Mouse (Mus musculus): ENCODE measurements at regions not wholly inside any gene's neighbourhood (a gene's known extent, or its start where the extent isn't known, plus 50 kb on each side); places are given as distances from the start of the nearest gene placed in this dataset.
A peak's percentile ranks its signal among the peaks of the same experiment; 100 is the strongest.

DNA sequence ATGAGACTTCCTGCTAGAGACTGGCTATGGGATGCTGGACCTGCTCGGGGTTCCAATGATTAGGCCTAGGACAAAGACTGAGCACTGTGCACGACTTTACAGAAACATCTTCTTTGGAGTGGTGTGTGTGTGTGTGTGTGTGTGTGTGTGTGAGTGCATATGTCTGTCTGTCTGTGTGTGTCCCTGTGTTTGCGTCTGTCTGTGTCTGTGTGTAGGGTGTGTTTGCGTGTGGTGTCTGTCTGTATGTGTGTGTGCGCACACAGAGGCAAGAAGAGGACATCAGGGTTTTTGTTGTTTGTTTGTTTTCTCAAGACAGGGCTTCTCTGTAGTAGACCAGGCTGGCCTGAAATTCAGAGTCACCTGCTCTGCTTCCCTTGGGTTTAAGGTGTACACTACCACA, 51.9 kb upstream of the Slco4a1 start:
- no peaks in the 10 kb centered on the region for H3K9me3 ChIP-seq
- no peak for ATAC-seq
- H3K4me3 ChIP-seq (replicated peaks): no peak overlapping the region
- H3K27me3 ChIP-seq (replicated peaks): no peaks in the 10 kb centered on the region
- no peaks in the 10 kb centered on the region for H3K36me3 ChIP-seq
- no peak overlapping the region for H3K27ac ChIP-seq
- H3K9ac ChIP-seq: no peak overlapping the region
- no peak overlapping the region for H3K4me2 ChIP-seq (replicated peaks)
- WGBS: 81% methylated on average over 5 of the region's 5 CpGs
- no peaks in the 10 kb centered on the region; the same call in 1 of the 2 replicates for H3K4me1 ChIP-seq (replicated peaks)

- Histone ChIP-seq H3K4me3 (replicated peaks) (no peak overlapping the region), H3K4me1 (replicated peaks) (no peaks in the 10 kb centered on the region; the same call in 1 of the 2 replicates), H3K36me3 (no peaks in the 10 kb centered on the region), H3K9ac (no peak overlapping the region), H3K27me3 (replicated peaks) (no peaks in the 10 kb centered on the region), H3K27ac (no peak overlapping the region), H3K9me3 (no peaks in the 10 kb centered on the region), H3K4me2 (replicated peaks) (no peak overlapping the region)
- WGBS: 67% methylated on average over 8 of the region's 8 CpGs
- ATAC-seq: no peak
Measured at GRCm38 (mm10) chr2:180403621-180404020, 52.4 kb upstream of the Slco4a1 start.

DNA sequence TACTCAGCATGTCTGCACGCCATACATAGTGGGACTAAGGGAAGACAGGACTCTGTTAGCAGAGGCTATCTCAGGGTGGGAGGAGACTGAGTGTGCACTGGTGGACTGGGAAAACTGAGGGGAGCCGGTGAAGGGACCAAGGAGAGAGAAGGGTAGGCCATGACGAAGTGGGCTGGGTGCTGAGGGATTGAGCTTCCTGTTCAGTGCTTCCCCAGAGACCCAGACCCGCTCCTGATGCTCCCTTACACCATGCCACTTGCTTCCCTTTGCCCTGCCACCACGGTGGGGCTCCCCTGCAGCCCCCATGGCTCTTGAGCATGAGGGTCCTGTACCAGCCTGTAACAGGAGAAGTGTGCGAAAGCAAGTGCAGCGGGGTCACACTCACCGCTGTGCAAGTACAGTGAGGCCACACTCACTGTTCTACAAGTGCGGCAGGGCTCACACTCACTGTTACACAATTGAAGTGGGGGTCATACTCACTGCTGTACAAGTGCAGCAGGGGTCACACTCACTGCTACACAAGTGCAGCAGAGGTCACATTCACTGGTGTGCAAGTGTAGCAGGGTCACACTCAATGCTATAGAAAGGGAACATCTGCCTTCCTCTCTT, 53.1 kb upstream of the Slco4a1 start:
- no peaks in the 10 kb centered on the region for H3K36me3 ChIP-seq
- no peak overlapping the region for H3K4me3 ChIP-seq (replicated peaks)
- 82% methylated on average over 9 of the region's 9 CpGs for whole genome bisulfite sequencing
- H3K27ac ChIP-seq: no peak overlapping the region
- no peaks in the 10 kb centered on the region; the same call in 1 of the 2 replicates for H3K4me1 ChIP-seq (replicated peaks)
- H3K27me3 ChIP-seq (replicated peaks): no peaks in the 10 kb centered on the region
- H3K9me3 ChIP-seq: no peaks in the 10 kb centered on the region
- H3K9ac ChIP-seq: no peak overlapping the region
- no peak overlapping the region for H3K4me2 ChIP-seq (replicated peaks)
- ATAC-seq: no peak

DNA sequence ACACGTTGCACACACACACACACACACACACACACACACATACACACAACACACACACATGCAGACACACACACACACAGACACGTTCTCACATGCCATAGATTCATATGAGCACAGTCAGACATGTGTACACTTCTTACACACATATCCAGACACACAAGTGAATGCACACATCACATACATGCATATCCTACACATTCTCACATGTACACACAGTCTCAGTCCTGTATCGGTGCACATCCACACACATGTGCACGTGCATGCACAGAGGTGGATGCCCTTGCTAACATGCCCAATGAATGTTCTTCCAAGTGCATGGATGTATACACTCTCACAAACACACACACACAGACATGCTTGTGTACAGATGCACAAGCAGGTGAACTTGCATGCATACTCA, 53.6 kb upstream of the Slco4a1 start:
- H3K4me1 ChIP-seq (replicated peaks): no peaks in the 10 kb centered on the region; the same call in 1 of the 2 replicates

DNA sequence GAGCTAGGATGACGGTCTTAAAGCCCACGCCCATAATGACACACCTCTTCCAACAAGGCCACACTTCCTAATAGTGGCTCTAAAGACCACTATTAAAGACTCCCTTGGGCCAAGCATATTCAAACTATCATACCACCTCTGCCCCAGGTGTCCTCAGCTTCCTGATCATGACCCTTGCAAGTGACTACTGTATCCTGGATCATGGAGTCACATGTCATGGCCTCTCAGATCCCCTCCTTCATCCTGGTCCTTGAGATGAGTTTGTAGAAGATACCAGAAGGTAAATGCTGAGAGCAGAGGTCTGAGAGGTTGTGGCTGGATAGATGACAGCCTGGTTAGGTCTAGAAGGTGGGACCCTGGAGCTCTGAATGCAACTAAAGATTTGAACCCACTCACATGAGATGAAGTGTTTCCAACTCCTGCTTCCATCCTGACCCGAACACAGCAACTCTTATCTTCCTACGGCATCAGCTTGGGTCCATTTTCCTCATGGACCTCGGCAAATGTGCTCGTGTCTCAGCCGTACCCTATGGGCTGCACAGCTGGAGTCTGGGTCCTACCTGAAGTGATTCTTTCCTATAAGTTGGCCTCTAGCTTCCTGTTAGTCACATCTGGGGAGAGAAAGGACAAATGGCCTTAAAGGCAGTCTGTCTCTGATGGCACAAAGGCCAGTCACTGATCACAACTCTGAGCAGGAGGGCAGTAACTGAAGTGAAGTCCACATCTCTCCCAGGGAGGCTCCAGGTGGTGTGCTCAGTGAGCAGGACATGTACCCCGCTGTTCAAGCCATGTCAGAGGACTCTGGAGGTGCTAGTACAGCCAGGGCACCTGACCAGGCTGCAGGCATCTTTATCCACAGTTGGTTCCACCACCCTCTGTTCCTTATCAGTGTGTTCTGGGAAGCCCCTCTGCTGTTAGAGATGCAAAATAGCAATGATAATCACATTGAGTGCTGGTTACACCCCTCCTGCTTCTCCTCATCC, 54.3 kb upstream of the Slco4a1 start:
- Histone ChIP-seq H3K27me3 (replicated peaks) (no peaks in the 10 kb centered on the region), H3K36me3 (no peaks in the 10 kb centered on the region), H3K4me3 (replicated peaks) (no peak overlapping the region), H3K4me2 (replicated peaks) (no peak overlapping the region), H3K4me1 (replicated peaks) (no peaks in the 10 kb centered on the region; the same call in 1 of the 2 replicates), H3K27ac (no peak overlapping the region), H3K9ac (no peak overlapping the region), H3K9me3 (no peaks in the 10 kb centered on the region)
- ATAC-seq: no peak
- 85% methylated on average over 8 of the region's 8 CpGs for WGBS

More for the DNA sequence above, 53.6 kb upstream of the Slco4a1 start:
- Histone ChIP-seq H3K4me3 (replicated peaks) (no peak overlapping the region), H3K9ac (no peak overlapping the region), H3K27me3 (replicated peaks) (no peaks in the 10 kb centered on the region), H3K27ac (no peak overlapping the region), H3K9me3 (no peaks in the 10 kb centered on the region), H3K36me3 (no peaks in the 10 kb centered on the region), H3K4me2 (replicated peaks) (no peak overlapping the region)
- ATAC-seq: no peak
- 82% methylated on average over 4 of the region's 4 CpGs for WGBS

DNA sequence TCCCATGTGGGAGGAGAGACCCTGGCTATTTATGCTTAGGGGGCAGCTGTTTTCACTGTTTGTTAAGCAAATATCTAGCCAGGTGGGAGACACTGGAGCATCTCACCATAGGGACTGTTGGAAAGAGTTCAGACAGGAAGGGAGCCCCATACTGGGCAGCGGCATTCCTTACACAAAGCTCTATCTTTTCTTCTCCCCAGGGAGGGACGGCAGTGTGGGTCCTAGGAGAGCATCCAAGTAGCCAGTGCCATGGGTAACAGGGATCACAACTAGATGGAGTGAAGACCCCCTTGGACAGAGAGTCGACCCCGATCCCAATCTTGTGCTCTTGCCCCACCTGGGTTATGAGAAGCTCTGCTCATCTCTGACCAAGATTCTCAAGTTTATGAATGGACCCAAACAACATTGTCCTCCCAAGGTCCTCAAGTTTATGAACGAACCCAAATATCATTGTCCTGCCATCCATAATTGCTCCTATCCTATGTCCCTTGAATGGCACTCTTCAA, 55.5 kb upstream of the Slco4a1 start:
- no peaks in the 10 kb centered on the region for H3K9me3 ChIP-seq
- H3K4me3 ChIP-seq (replicated peaks): no peak overlapping the region
- no peak for ATAC-seq
- H3K9ac ChIP-seq: no peak overlapping the region
- WGBS: 86% methylated on average over 5 of the region's 5 CpGs
- H3K27ac ChIP-seq: no peak overlapping the region
- H3K27me3 ChIP-seq (replicated peaks): no peaks in the 10 kb centered on the region
- H3K4me1 ChIP-seq (replicated peaks): no peaks in the 10 kb centered on the region; the same call in 1 of the 2 replicates
- H3K4me2 ChIP-seq (replicated peaks): no peak overlapping the region
- no peaks in the 10 kb centered on the region for H3K36me3 ChIP-seq

DNA sequence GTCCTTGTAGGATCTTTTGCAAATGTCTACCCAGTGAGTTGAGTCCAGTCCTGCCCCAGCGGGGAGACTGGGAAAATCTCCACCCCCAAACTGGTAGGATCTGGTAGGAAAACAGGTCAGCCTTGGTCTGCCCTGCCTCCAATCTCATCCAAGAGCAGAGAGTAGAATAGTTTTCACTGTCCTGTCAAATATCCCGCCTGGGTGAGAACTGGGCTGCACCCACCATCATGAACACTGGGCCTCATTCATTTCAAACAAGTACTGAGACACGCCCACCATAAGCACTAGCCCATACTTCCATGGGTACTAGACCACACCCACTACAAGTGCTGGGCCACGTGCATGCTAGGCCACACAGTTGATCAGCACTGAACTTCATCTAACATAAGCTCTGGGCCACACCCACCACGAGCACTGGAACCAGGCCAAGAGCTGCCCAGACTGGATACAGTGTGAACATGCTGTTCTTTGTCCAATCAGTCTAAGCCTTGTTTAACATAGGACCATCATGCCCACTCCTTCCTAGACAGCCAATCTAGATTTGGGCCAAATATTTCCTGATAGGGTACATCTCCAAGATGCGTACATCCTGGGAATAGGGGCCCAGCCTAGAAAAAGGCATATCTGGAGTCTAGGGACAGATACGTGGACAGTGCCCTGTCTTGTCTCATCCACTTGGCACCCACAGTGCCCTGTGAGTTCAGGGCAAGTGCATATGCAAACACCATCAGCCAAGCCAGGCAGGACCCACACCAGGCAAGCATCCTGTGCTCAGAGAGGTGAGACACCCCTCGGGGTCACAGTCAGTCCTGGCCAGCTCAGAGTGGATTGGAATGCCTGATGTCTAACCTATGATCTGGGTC, 56.2 kb upstream of the Slco4a1 start:
- ATAC-seq: peak; percentile 73
- no peak overlapping the region for H3K4me3 ChIP-seq (replicated peaks)
- H3K27me3 ChIP-seq (replicated peaks): no peaks in the 10 kb centered on the region
- no peak overlapping the region for H3K4me2 ChIP-seq (replicated peaks)
- no peaks in the 10 kb centered on the region for H3K36me3 ChIP-seq
- no peaks in the 10 kb centered on the region for H3K9me3 ChIP-seq
- H3K4me1 ChIP-seq (replicated peaks): no peaks in the 10 kb centered on the region; the same call in 1 of the 2 replicates
- 59% methylated on average over 8 of the region's 8 CpGs for WGBS
- H3K27ac ChIP-seq: no peak overlapping the region
- no peak overlapping the region for H3K9ac ChIP-seq

DNA sequence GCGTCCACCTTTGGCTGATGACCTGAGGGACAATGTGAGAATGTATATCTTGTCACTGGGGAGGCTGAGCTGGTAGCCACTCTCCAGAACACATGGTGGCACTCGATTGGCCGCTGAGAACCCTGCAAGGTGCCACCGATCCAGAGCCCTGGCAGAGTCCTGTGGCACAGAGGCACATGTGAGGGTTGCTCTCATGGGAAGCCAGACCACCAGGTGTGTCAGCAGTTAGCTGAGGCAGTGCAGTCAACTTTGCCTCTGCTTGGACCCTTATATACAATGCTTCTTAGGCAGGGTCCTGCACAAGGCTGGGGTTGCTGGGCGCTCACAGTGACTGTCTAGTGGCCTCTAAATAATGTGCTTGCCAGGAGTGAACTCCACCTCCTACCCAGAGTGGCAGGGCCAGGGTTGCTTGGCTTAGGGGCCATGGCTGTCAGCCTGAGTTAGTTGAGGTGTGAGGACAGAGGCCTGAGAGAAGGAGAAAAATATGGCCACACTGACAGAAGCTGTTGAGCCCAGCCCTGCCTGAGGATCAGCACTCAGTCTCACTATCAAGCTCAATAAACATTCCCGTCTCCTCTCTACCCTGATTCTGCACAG, 57.1 kb upstream of the Slco4a1 start:
- Histone ChIP-seq H3K9me3 (no peaks in the 10 kb centered on the region), H3K4me3 (replicated peaks) (no peak overlapping the region), H3K9ac (no peak overlapping the region), H3K4me1 (replicated peaks) (no peaks in the 10 kb centered on the region; the same call in 1 of the 2 replicates), H3K36me3 (no peaks in the 10 kb centered on the region), H3K27ac (no peak overlapping the region), H3K27me3 (replicated peaks) (no peaks in the 10 kb centered on the region), H3K4me2 (replicated peaks) (no peak overlapping the region)
- WGBS: 89% methylated on average over 6 of the region's 6 CpGs
- ATAC-seq: no peak

DNA sequence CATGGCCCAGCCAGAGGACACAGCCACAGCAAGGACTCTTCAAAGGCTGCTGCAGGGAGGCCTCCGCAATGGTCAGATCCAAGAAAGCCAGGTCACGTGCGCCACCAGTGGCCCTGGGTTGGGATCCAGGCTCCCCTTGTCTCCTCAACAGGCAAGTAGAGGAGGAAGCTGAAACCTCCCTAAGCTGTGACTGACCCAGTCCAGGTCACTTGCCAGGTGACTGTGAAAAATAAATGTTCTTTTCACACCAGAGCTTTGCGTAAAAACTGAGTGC, 57.6 kb upstream of the Slco4a1 start:
- Histone ChIP-seq H3K9me3 (no peaks in the 10 kb centered on the region), H3K27ac (no peak overlapping the region), H3K4me1 (replicated peaks) (no peaks in the 10 kb centered on the region; the same call in 1 of the 2 replicates), H3K4me2 (replicated peaks) (no peak overlapping the region), H3K4me3 (replicated peaks) (no peak overlapping the region), H3K27me3 (replicated peaks) (0 out of 2 replicates have a peak, but pooled peaks cover 3% of the 10 kb centered on the region), H3K36me3 (no peaks in the 10 kb centered on the region), H3K9ac (no peak overlapping the region)
- WGBS: 88% methylated on average over 4 of the region's 4 CpGs
- ATAC-seq: no peak

DNA sequence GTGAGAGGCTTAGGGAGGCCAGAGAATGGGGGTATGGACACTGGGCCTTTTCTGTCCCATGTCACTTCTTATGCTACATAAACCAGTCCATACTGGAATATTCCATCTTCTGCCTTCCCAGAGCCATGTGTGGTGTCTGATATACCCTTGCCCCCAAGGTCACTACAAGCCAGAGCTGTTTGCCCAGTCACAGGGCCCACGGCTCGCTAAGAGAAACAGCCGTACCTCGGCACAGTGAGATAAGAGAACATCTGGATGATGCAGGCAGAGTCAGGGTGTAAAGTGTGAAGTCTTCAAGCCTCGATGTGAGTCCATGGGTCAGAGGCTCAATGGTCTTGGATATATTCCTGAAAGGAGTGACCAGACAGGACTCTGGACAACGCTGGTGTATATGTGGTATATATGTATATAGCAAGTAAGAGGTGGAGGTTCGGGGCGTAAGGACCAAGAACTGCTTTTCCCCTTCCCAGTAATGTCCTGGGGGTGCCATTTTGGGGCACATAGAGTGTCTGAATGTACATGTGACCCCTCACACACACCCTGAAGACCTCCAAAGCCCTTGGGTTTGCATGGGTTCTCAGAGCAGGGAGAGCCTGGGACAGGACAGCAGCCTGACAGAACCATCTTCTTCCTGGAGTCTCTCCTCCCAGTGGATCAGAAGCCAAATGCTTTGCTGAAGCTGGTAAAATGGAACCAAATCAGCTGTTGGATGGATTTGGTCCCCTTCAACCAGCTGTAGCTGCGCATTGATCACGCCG, 58.1 kb upstream of the Slco4a1 start:
- H3K9me3 ChIP-seq: no peaks in the 10 kb centered on the region
- no peak for ATAC-seq
- no peak overlapping the region for H3K4me2 ChIP-seq (replicated peaks)
- H3K27me3 ChIP-seq (replicated peaks): peaks cover 4% of the 10 kb centered on the region; the same call in 1 of the 2 replicates
- H3K4me3 ChIP-seq (replicated peaks): no peak overlapping the region
- H3K27ac ChIP-seq: no peak overlapping the region
- H3K9ac ChIP-seq: no peak overlapping the region
- no peaks in the 10 kb centered on the region for H3K36me3 ChIP-seq
- H3K4me1 ChIP-seq (replicated peaks): no peaks in the 10 kb centered on the region; the same call in 1 of the 2 replicates
- WGBS: 75% methylated on average over 11 of the region's 11 CpGs

- Histone ChIP-seq H3K4me3 (replicated peaks) (no peak overlapping the region), H3K4me1 (replicated peaks) (no peaks in the 10 kb centered on the region; the same call in 1 of the 2 replicates), H3K4me2 (replicated peaks) (no peak overlapping the region), H3K36me3 (no peaks in the 10 kb centered on the region), H3K27me3 (replicated peaks) (peaks cover 7% of the 10 kb centered on the region; the same call in 1 of the 2 replicates), H3K9ac (no peak overlapping the region), H3K27ac (no peak overlapping the region), H3K9me3 (no peaks in the 10 kb centered on the region)
- ATAC-seq: no peak
- 81% methylated on average over 4 of the region's 4 CpGs for WGBS
Measured at GRCm38 (mm10) chr2:180396664-180397377, 59.2 kb upstream of the Slco4a1 start.

Data from intestine, embryonic 15.5 days (tissue).